Mouse (Mus musculus) mesoderm, embryonic 11.5 days (tissue): Measurements from ENCODE around the gene Olfr968.

Experiments used
- DNase-seq: peaks from one replicate; pipeline ENCODE4 v3.0.0-alpha.2; 2012; ENCODE audit warnings: low read depth, low spot score

Olfr968 gene

DNA sequence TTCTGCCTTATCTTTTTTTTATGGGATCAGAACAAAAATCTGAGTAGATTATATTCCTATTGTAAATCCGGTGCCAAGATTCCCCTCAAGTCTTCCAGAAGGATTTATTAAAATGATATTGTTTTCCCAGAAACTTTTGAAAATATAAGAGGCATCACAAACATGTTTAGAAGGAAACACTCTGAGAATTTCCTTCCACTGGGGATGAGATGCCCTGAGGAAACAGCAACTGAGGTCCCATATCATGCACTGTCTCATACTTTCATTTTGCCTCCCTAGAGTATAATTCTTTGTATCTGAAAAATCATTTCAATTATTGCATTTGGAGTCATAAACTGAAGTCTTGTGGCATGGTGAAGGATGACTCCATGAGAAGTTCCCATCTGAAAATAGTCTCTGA lies at the start of gene Olfr968:
Olfr968 (minus strand) TSS at position 101 of the 400 bp plus-strand sequence.
- DNase-seq, result no peak

DNA sequence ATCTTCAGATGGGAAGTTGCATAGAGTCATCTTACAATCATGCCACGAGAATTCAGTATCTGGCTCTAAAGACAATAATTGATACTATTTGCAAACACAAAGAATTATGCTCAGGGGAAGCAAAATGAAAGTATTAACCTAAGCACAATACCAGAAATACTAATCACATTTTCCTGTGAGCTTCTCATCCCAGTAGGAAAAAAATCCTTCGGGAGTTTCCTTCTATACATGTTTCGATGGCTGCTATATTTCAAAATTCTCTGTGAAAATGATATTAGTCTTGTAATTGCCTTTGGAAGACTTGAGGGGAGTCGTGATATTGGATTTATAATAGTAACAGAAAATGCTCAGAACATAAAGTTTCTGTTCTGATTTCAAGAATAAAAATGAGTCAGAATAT lies 25.5 kb upstream of the Olfr968 start, which contains the start of gene Olfr970:
Olfr970 (plus strand) TSS at position 301 of the 400 bp plus-strand sequence.
- no peak for DNase-seq

DNA sequence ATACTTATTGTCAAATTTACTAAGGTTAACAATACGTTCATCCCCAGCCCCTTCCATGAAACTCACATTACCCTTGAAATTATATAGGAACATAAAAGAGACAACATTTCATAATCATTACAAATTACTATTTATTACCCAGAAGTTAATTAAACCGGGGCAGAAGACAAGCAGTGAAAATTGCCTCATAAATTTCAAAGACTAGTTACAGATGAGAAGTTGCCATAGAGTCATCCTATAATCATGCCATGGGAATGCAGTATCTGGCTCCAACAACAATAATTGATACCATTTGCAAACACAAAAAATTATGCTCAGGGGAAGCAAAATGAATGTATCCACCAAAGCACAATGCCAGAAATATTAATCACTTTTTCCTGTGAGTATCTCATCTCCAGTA lies 7.5 kb upstream of the Olfr968 start, which contains the start of gene Olfr969:
Olfr969 (plus strand) TSS at position 388 of the 400 bp plus-strand sequence.
- DNase-seq, result no peak

DNA sequence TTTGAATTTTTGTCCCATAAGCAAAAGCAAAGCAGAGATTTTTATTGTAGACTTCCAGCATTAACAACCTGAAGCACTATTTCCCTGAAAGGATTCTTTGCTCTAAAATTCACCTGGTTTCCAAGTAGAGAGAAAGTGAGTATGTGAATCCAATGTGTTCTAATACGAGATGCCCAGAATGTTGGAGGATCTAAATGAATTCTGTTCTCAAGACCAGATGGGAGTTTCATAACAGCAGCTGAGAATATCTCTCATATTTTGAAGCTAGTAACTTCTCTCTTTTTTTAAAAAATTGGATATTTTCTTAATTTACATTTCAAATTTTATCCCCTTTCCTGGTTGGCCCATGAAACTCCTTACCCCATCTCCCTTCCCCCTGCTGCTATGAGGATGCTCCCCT lies 36.6 kb downstream of the Olfr968 start:
- no peak for DNase-seq

DNA sequence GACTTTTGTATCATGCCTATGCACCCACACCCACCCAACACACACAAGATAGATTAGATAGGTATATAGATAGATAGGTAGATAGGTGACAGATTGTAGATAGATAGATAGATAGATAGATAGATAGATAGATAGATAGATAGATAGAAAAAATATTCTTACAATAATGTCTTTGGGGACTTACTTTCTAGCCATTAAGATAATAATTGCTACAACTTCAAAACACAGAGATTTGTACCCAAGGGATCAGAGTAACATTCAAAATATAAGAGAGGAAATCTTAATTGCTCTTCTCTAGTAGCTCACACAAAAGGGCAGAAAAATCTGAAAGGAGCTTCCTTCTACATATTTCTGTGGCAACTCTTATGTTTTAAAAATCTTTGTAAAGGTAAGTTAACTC lies 37.1 kb downstream of the Olfr968 start, which contains the start of gene Olfr967:
Olfr967 (plus strand) TSS at position 301 of the 400 bp plus-strand sequence.
- DNase-seq, result no peak

DNA sequence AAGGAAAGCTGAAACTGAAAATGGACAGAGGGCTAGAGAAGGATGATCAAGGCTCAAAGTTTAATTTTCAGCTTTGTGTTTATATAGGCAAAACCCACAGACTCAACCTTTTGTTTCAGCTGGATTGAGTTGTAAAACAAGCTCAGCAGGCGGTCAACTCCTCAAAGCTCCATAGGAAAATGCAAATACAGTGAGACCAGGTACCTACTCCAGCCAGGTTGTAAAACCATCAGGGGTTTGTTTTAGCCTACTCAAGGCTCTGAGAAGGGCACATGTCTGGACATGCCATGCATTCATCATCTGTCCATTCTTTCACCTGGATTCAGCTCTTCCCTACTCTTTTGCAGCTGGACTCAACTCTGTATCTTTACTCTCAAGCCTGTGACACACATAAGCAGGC lies 42.3 kb downstream of the Olfr968 start:
- DNase-seq, result no peak

DNA sequence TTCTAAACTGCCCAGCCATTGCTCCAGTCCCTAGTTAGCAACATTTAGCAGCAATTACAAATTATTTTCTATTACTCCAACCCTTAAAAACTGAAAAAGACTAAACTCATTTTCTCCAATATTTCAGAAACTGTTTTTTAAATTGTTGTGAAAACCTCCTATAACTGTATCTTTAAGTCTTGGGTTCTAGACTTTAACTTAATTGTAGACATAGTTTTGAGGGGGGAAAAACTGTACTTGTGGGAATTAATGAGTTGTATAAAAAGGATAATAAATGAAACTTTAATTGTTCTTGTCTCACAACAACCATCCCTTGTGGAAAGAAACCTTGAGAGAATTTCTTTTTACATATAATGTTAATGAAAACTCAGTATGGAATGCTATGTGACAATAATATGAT lies 52.4 kb downstream of the Olfr968 start, which contains the start of gene Olfr150:
Olfr150 (plus strand) TSS at position 301 of the 400 bp plus-strand sequence.
- no peak for DNase-seq
